Mouse (Mus musculus): Measurements from ENCODE around the gene Slc44a3. TPM values are rescaled to one million over a fixed set of nuclear protein-coding genes. Genes with fewer than 3 reads are reported as not detected.

Slc44a3 gene
- polyA plus RNA-seq, 1 experiment from 2014 or later = 12.2 TPM

GRCm38 (mm10) chr3:121574386-121574785 is 42.2 kb upstream of the Slc44a3 start:
- 67% methylated on average over 4 of the region's 4 CpGs for WGBS
- Histone ChIP-seq H3K9ac (no peak overlapping the region), H3K9me3 (ENCODE audit: low read depth, low read length) (no peaks in the 10 kb centered on the region), H3K4me2 (no peak overlapping the region), H3K27me3 (ENCODE audit: insufficient read depth, low read length) (no peaks in the 10 kb centered on the region), H3K4me1 (ENCODE audit: insufficient read depth) (peaks cover 9% of the 10 kb centered on the region), H3K36me3 (ENCODE audit: insufficient read depth) (no peaks in the 10 kb centered on the region), H3K27ac (ENCODE audit: low read depth) (no peak overlapping the region), H3K4me3 (ENCODE audit: low read depth, low read length) (no peak overlapping the region)
- no peak for ATAC-seq (ENCODE audit: insufficient read depth)
- TF ChIP-seq CTCF (IDR thresholded peaks at IDR 0.05; ENCODE audit: low read depth) = no peak
- DNase-seq = no peak

- DNase-seq = no peak
- no peaks in the 10 kb centered on the region for H3K9me3 ChIP-seq (ENCODE audit: low read depth, low read length)
- H3K27me3 ChIP-seq (ENCODE audit: insufficient read depth, low read length) = no peaks in the 10 kb centered on the region
- no peak for TF ChIP-seq CTCF (IDR thresholded peaks at IDR 0.05; ENCODE audit: low read depth)
- H3K4me3 ChIP-seq (ENCODE audit: low read depth, low read length) = no peak overlapping the region
- 61% methylated on average over 7 of the region's 7 CpGs for WGBS
- no peak overlapping the region for H3K27ac ChIP-seq (ENCODE audit: low read depth)
- no peak overlapping the region for H3K4me2 ChIP-seq
- H3K9ac ChIP-seq = no peak overlapping the region
- ATAC-seq (ENCODE audit: insufficient read depth) = no peak
- no peaks in the 10 kb centered on the region for H3K36me3 ChIP-seq (ENCODE audit: insufficient read depth)
- peaks cover 9% of the 10 kb centered on the region for H3K4me1 ChIP-seq (ENCODE audit: insufficient read depth)
Measured at GRCm38 (mm10) chr3:121573858-121574257, 41.7 kb upstream of the Slc44a3 start.

- Histone ChIP-seq H3K9me3 (ENCODE audit: low read depth, low read length) (no peaks in the 10 kb centered on the region), H3K4me2 (no peak overlapping the region), H3K4me1 (ENCODE audit: insufficient read depth) (no peaks in the 10 kb centered on the region), H3K27me3 (ENCODE audit: insufficient read depth, low read length) (no peaks in the 10 kb centered on the region), H3K27ac (ENCODE audit: low read depth) (no peak overlapping the region), H3K36me3 (ENCODE audit: insufficient read depth) (no peaks in the 10 kb centered on the region), H3K9ac (no peak overlapping the region), H3K4me3 (ENCODE audit: low read depth, low read length) (no peak overlapping the region)
- 75% methylated on average over 4 of the region's 4 CpGs for WGBS
- ATAC-seq (ENCODE audit: insufficient read depth) (no peak), DNase-seq (no peak)
- TF ChIP-seq CTCF (IDR thresholded peaks at IDR 0.05; ENCODE audit: low read depth) = no peak
Measured at GRCm38 (mm10) chr3:121571491-121571890, 39.3 kb upstream of the Slc44a3 start.

- ATAC-seq (ENCODE audit: insufficient read depth) = no peak
- no peak for DNase-seq
- no peaks in the 10 kb centered on the region for H3K9me3 ChIP-seq (ENCODE audit: low read depth, low read length)
- H3K27ac ChIP-seq (ENCODE audit: low read depth) = no peak overlapping the region
- no peaks in the 10 kb centered on the region for H3K4me1 ChIP-seq (ENCODE audit: insufficient read depth)
- WGBS = 82% methylated on average over 11 of the region's 11 CpGs
- H3K36me3 ChIP-seq (ENCODE audit: insufficient read depth) = no peaks in the 10 kb centered on the region
- H3K9ac ChIP-seq = no peak overlapping the region
- no peaks in the 10 kb centered on the region for H3K27me3 ChIP-seq (ENCODE audit: insufficient read depth, low read length)
- no peak for TF ChIP-seq CTCF (IDR thresholded peaks at IDR 0.05; ENCODE audit: low read depth)
- no peak overlapping the region for H3K4me2 ChIP-seq
- H3K4me3 ChIP-seq (ENCODE audit: low read depth, low read length) = no peak overlapping the region
Measured at GRCm38 (mm10) chr3:121570623-121571022, 38.4 kb upstream of the Slc44a3 start.

GRCm38 (mm10) chr3:121569767-121570166 is 37.6 kb upstream of the Slc44a3 start:
- Histone ChIP-seq H3K27me3 (ENCODE audit: insufficient read depth, low read length) (no peaks in the 10 kb centered on the region), H3K4me2 (no peak overlapping the region), H3K9me3 (ENCODE audit: low read depth, low read length) (no peaks in the 10 kb centered on the region), H3K27ac (ENCODE audit: low read depth) (no peak overlapping the region), H3K36me3 (ENCODE audit: insufficient read depth) (no peaks in the 10 kb centered on the region), H3K4me1 (ENCODE audit: insufficient read depth) (no peaks in the 10 kb centered on the region), H3K4me3 (ENCODE audit: low read depth, low read length) (no peak overlapping the region), H3K9ac (no peak overlapping the region)
- 73% methylated on average over 5 of the region's 5 CpGs for WGBS
- ATAC-seq (ENCODE audit: insufficient read depth) (no peak), DNase-seq (no peak)
- no peak for TF ChIP-seq CTCF (IDR thresholded peaks at IDR 0.05; ENCODE audit: low read depth)

- H3K27ac ChIP-seq (ENCODE audit: low read depth) = no peak overlapping the region
- no peak overlapping the region for H3K4me2 ChIP-seq
- 86% methylated on average over 9 of the region's 9 CpGs for WGBS
- TF ChIP-seq CTCF (IDR thresholded peaks at IDR 0.05; ENCODE audit: low read depth) = no peak
- H3K4me3 ChIP-seq (ENCODE audit: low read depth, low read length) = no peak overlapping the region
- ATAC-seq (ENCODE audit: insufficient read depth) = no peak
- no peaks in the 10 kb centered on the region for H3K4me1 ChIP-seq (ENCODE audit: insufficient read depth)
- H3K36me3 ChIP-seq (ENCODE audit: insufficient read depth) = no peaks in the 10 kb centered on the region
- no peaks in the 10 kb centered on the region for H3K27me3 ChIP-seq (ENCODE audit: insufficient read depth, low read length)
- H3K9me3 ChIP-seq (ENCODE audit: low read depth, low read length) = no peaks in the 10 kb centered on the region
- no peak overlapping the region for H3K9ac ChIP-seq
- no peak for DNase-seq
Measured at GRCm38 (mm10) chr3:121569004-121569403, 36.8 kb upstream of the Slc44a3 start.

- Histone ChIP-seq H3K4me3 (ENCODE audit: low read depth, low read length) (no peak overlapping the region), H3K27me3 (ENCODE audit: insufficient read depth, low read length) (no peaks in the 10 kb centered on the region), H3K9ac (no peak overlapping the region), H3K27ac (ENCODE audit: low read depth) (no peak overlapping the region), H3K4me2 (no peak overlapping the region), H3K36me3 (ENCODE audit: insufficient read depth) (no peaks in the 10 kb centered on the region), H3K9me3 (ENCODE audit: low read depth, low read length) (no peaks in the 10 kb centered on the region), H3K4me1 (ENCODE audit: insufficient read depth) (no peaks in the 10 kb centered on the region)
- 82% methylated on average over 9 of the region's 9 CpGs for WGBS
- TF ChIP-seq CTCF (IDR thresholded peaks at IDR 0.05; ENCODE audit: low read depth) = no peak
- ATAC-seq (ENCODE audit: insufficient read depth) = no peak
- no peak for DNase-seq
Measured at GRCm38 (mm10) chr3:121567904-121568303, 35.7 kb upstream of the Slc44a3 start.

GRCm38 (mm10) chr3:121567337-121567900 is 35.2 kb upstream of the Slc44a3 start:
- WGBS = 52% methylated on average over 2 of the region's 2 CpGs

More at GRCm38 (mm10) chr3:121567337-121567900, 35.2 kb upstream of the Slc44a3 start:
- Histone ChIP-seq H3K4me2 (no peak overlapping the region), H3K9me3 (ENCODE audit: low read depth, low read length) (no peaks in the 10 kb centered on the region), H3K4me1 (ENCODE audit: insufficient read depth) (no peaks in the 10 kb centered on the region), H3K27ac (ENCODE audit: low read depth) (no peak overlapping the region), H3K36me3 (ENCODE audit: insufficient read depth) (no peaks in the 10 kb centered on the region), H3K27me3 (ENCODE audit: insufficient read depth, low read length) (no peaks in the 10 kb centered on the region), H3K4me3 (ENCODE audit: low read depth, low read length) (no peak overlapping the region), H3K9ac (no peak overlapping the region)
- ATAC-seq (ENCODE audit: insufficient read depth) (no peak), DNase-seq (no peak)
- no peak for TF ChIP-seq CTCF (IDR thresholded peaks at IDR 0.05; ENCODE audit: low read depth)
